Mouse (Mus musculus): ENCODE results near the gene Atg10. TPM values are rescaled to one million over a fixed set of nuclear protein-coding genes. Genes with fewer than 3 reads are reported as not detected.

The Atg10 gene
- polyA plus RNA-seq, 1 experiment from 2014 or later = 19.9 TPM

DNA sequence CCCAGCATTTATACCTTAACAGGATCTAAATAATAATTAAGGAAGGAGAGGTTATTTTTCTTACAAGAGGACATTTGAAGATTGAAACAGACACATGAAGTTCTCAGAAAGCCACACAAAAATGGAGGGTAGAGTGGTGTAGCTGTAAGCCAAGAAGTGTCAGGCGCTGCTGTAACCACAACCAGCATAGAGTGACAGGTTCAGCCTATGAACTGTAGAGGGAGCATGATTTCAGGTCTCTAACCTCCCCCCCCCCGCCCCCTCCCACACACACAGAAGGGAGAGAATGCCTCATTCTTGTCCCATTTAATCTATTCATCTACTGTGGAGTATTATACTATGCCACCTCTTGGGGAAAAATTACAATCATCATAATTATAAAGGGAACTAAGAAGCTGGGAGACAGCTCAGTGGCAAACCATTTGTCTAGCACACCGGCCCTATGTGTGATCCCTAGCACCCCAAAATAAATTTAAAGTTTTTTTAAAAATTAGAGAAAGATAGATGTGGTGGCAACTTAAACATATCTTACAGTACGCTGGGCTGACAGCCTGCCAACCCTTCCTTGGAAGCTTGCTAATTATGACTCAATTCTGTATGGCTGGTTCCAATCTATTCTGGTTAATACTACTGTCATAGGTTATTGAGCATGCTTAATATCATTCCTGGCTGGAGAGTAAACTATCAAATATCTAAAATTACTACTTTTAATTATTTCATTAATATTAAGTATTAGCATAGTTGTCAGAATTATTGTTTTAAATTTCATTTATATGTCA is 68.2 kb downstream of the Atg10 start:
- H3K9ac ChIP-seq (ENCODE audit: low read depth, low read length) = no peak overlapping the region
- WGBS = 74% methylated on average over 4 of the region's 4 CpGs
- H3K4me2 ChIP-seq (ENCODE audit: low read length) = no peak overlapping the region

GRCm38 (mm10) chr13:91154622-91155021 is 69.1 kb downstream of the Atg10 start:
- Histone ChIP-seq H3K36me3 (ENCODE audit: insufficient read depth, low read length) (no peaks in the 10 kb centered on the region), H3K27me3 (ENCODE audit: insufficient read depth, low read length) (no peaks in the 10 kb centered on the region), H3K4me3 (replicated peaks; ENCODE audit: low read depth, low read length) (no peak overlapping the region), H3K9me3 (replicated peaks; ENCODE audit: low read length) (no peaks in the 10 kb centered on the region), H3K4me2 (ENCODE audit: low read length) (no peak overlapping the region), H3K4me1 (replicated peaks; ENCODE audit: insufficient read depth, low read length) (no peaks in the 10 kb centered on the region), H3K27ac (no peak overlapping the region), H3K9ac (ENCODE audit: low read depth, low read length) (no peak overlapping the region)
- WGBS = 66% methylated on average over 7 of the region's 7 CpGs
- TF ChIP-seq CTCF (IDR thresholded peaks at IDR 0.05; ENCODE audit: low read depth) = no peak
- ATAC-seq (replicated peaks; ENCODE audit: low FRiP score, low read depth) = no peak
- DNase-seq (ENCODE audit: low spot score) = no peak

More for the DNA sequence above, 68.2 kb downstream of the Atg10 start:
- no peak for TF ChIP-seq CTCF (IDR thresholded peaks at IDR 0.05; ENCODE audit: low read depth)
- H3K4me3 ChIP-seq (replicated peaks; ENCODE audit: low read depth, low read length) = no peak overlapping the region
- H3K36me3 ChIP-seq (ENCODE audit: insufficient read depth, low read length) = no peaks in the 10 kb centered on the region
- H3K9me3 ChIP-seq (replicated peaks; ENCODE audit: low read length) = no peaks in the 10 kb centered on the region
- no peak for ATAC-seq (replicated peaks; ENCODE audit: low FRiP score, low read depth)
- H3K27ac ChIP-seq = no peak overlapping the region
- no peak for DNase-seq (ENCODE audit: low spot score)
- no peaks in the 10 kb centered on the region for H3K27me3 ChIP-seq (ENCODE audit: insufficient read depth, low read length)
- H3K4me1 ChIP-seq (replicated peaks; ENCODE audit: insufficient read depth, low read length) = no peaks in the 10 kb centered on the region

DNA sequence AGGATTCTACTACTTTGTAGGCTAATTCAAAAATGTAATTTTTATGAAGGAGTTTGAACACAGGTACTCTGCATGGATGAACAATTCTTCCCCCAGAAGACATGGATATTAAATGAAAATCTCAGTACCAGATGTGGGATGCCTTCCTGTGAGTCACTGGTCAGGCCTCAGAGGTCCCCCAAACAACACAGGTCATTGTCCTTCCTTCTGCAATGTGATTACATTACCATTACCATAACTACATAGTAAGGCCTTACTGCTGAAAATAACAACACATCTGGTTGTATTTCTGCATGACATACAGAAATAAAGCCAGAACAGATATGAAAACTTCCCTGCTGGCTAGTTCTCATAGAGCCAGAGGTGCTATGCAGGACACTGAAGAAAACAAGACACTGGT is 87.4 kb downstream of the Atg10 start:
- Histone ChIP-seq H3K36me3 (ENCODE audit: insufficient read depth, low read length) (no peaks in the 10 kb centered on the region), H3K27me3 (ENCODE audit: insufficient read depth, low read length) (no peaks in the 10 kb centered on the region), H3K4me3 (replicated peaks; ENCODE audit: low read depth, low read length) (no peak overlapping the region), H3K4me1 (replicated peaks; ENCODE audit: insufficient read depth, low read length) (no peaks in the 10 kb centered on the region), H3K9ac (ENCODE audit: low read depth, low read length) (no peak overlapping the region), H3K4me2 (ENCODE audit: low read length) (no peak overlapping the region), H3K9me3 (replicated peaks; ENCODE audit: low read length) (no peaks in the 10 kb centered on the region), H3K27ac (no peak overlapping the region)
- ATAC-seq (replicated peaks; ENCODE audit: low FRiP score, low read depth) (no peak), DNase-seq (ENCODE audit: low spot score) (no peak)
- TF ChIP-seq CTCF (IDR thresholded peaks at IDR 0.05; ENCODE audit: low read depth) = no peak

DNA sequence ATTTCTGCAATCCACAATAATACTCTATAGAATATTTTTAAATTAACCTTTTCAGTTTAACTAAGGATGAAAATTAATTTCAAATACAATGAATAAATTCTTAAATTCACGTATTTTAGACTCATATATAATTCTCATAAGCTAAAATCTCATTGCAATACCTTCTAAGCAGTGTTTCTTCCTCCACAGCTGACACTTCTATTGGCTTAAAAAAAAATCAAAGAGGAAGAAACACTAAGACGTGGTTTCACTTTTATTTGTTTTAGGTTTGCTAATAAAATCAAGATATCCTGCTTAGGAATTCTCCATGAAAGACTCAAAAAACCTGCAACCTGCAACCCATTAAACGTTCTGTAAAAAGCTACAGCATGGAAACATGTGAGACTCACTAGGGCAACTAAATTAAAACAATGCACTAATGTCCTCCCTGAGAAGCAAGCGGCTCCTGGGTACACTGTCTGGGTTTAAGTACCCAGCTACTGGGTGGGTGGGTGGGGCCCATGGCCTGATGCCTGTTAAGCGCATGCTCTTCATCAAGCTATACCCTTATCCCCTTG is 90.4 kb downstream of the Atg10 start:
- no peak for TF ChIP-seq CTCF (IDR thresholded peaks at IDR 0.05; ENCODE audit: low read depth)
- H3K4me1 ChIP-seq (replicated peaks; ENCODE audit: insufficient read depth, low read length) = 0 out of 2 replicates have a peak, but pooled peaks cover 4% of the 10 kb centered on the region
- no peaks in the 10 kb centered on the region for H3K9me3 ChIP-seq (replicated peaks; ENCODE audit: low read length)
- H3K36me3 ChIP-seq (ENCODE audit: insufficient read depth, low read length) = no peaks in the 10 kb centered on the region
- no peak for DNase-seq (ENCODE audit: low spot score)
- 69% methylated on average over 5 of the region's 5 CpGs for WGBS
- H3K27ac ChIP-seq = no peak overlapping the region
- H3K9ac ChIP-seq (ENCODE audit: low read depth, low read length) = no peak overlapping the region
- no peak overlapping the region for H3K4me3 ChIP-seq (replicated peaks; ENCODE audit: low read depth, low read length)
- no peak for ATAC-seq (replicated peaks; ENCODE audit: low FRiP score, low read depth)
- H3K27me3 ChIP-seq (ENCODE audit: insufficient read depth, low read length) = no peaks in the 10 kb centered on the region
- no peak overlapping the region for H3K4me2 ChIP-seq (ENCODE audit: low read length)

- H3K4me3 ChIP-seq (replicated peaks; ENCODE audit: low read depth, low read length) = no peak overlapping the region
- no peak overlapping the region for H3K27ac ChIP-seq
- no peaks in the 10 kb centered on the region for H3K9me3 ChIP-seq (replicated peaks; ENCODE audit: low read length)
- H3K27me3 ChIP-seq (ENCODE audit: insufficient read depth, low read length) = no peaks in the 10 kb centered on the region
- TF ChIP-seq CTCF (IDR thresholded peaks at IDR 0.05; ENCODE audit: low read depth) = no peak
- WGBS = 5% methylated on average over 7 of the region's 7 CpGs
- ATAC-seq (replicated peaks; ENCODE audit: low FRiP score, low read depth) = 0 out of 2 replicates have a peak, but pooled peaks have one; percentile 59
- 0 out of 2 replicates have a peak, but pooled peaks cover 5% of the 10 kb centered on the region for H3K4me1 ChIP-seq (replicated peaks; ENCODE audit: insufficient read depth, low read length)
- no peak overlapping the region for H3K9ac ChIP-seq (ENCODE audit: low read depth, low read length)
- H3K4me2 ChIP-seq (ENCODE audit: low read length) = peak overlapping the region; percentile 2; the same call in 1 of the 2 replicates
- H3K36me3 ChIP-seq (ENCODE audit: insufficient read depth, low read length) = no peaks in the 10 kb centered on the region
- DNase-seq (ENCODE audit: low spot score) = peak; percentile 60
Measured at GRCm38 (mm10) chr13:91129071-91129470, 94.7 kb downstream of the Atg10 start.

DNA sequence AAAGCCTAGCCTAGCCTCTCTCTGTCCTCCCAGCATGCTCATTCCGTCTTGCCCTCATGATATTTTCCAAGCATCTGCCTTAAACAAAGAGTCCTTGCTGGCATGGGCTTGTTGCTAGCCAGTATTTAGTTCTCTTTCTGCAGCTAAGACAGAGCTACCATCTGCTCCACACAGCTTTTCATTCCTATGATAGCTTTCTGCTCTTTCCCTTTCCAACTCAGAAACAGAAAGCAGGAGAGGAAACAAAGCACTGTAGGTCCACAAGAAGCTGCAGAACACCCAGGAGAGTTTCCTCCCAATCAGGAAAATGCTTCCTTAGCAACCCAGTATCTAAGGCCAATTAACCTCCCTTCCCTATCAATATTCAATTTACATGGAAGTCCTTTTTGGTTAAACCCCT is 95.2 kb downstream of the Atg10 start:
- Histone ChIP-seq H3K4me3 (replicated peaks; ENCODE audit: low read depth, low read length) (no peak overlapping the region), H3K4me1 (replicated peaks; ENCODE audit: insufficient read depth, low read length) (0 out of 2 replicates have a peak, but pooled peaks cover 5% of the 10 kb centered on the region), H3K9me3 (replicated peaks; ENCODE audit: low read length) (no peaks in the 10 kb centered on the region), H3K27ac (no peak overlapping the region), H3K27me3 (ENCODE audit: insufficient read depth, low read length) (no peaks in the 10 kb centered on the region), H3K4me2 (ENCODE audit: low read length) (peak overlapping the region; percentile 2; the same call in 1 of the 2 replicates), H3K36me3 (ENCODE audit: insufficient read depth, low read length) (no peaks in the 10 kb centered on the region), H3K9ac (ENCODE audit: low read depth, low read length) (no peak overlapping the region)
- 61% methylated on average over 1 of the region's 1 CpGs for WGBS
- no peak for TF ChIP-seq CTCF (IDR thresholded peaks at IDR 0.05; ENCODE audit: low read depth)
- DNase-seq (ENCODE audit: low spot score) = no peak
- ATAC-seq (replicated peaks; ENCODE audit: low FRiP score, low read depth) = no peak
